8 mouse cellular contexts compared by ENCODE assay signal in the genomic region with DNA sequence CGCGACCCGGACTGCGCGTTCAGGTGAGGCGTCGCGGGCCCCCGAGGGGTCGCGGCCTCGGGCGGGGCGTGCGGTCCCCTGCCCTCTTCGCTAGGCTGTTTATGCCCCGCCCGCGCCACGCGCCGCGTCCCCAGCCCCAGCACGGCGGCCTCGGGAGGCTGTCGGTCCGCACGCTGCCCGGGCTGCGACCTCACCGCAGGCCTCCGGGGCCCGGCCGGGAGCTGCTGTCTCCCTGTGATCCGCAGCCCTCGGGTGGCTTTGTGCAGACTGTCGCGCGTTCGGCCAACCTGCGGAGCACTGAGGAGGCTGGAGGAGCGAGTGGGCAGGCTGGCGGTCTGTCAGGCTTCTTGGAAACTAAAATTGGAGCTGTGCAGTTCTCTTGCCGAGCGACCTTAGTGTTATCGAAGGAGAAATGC. TPM values are rescaled to one million over a fixed set of nuclear protein-coding genes. Genes with fewer than 3 reads are reported as not detected.
DNase-seq lines count a peak whose midpoint lies in the region; ATAC-seq and TF ChIP-seq lines count a peak whose summit lies in the region.

No protein-coding gene starts in this region.

- under 1% methylated on average over 44 of the region's 47 CpGs for WGBS in kidney, postnatal 0 days
- WGBS in liver, postnatal 0 days (ENCODE audit: insufficient replicate concordance), result under 1% methylated on average over 29 of the region's 47 CpGs
- under 1% methylated on average over 47 of the region's 47 CpGs for WGBS in neural tube, embryonic 12.5 days

- no peak for TF ChIP-seq POLR2A in CH12.LX (IDR thresholded peaks at IDR 0.05; ENCODE audit: low read depth, low read length)

- DNase-seq in CH12.LX (ENCODE audit: extremely low read depth), result peak; percentile 43
- peak; percentile 67 for DNase-seq in embryo, embryonic 9.5 days (ENCODE audit: extremely low spot score)
- peak; percentile 64 for DNase-seq in kidney, postnatal 0 days (ENCODE audit: low spot score)
- peak; percentile 74 for DNase-seq in liver, postnatal 0 days
- peak; percentile 53 for DNase-seq in urinary bladder, postnatal 14 days (ENCODE audit: low spot score)

- H3K27me3 ChIP-seq in CH12.LX (replicated peaks), result no peaks in the 10 kb centered on the region
- no peaks in the 10 kb centered on the region for H3K27me3 ChIP-seq in kidney, postnatal 0 days (ENCODE audit: insufficient read depth, low read length)
- H3K27me3 ChIP-seq in liver, postnatal 0 days (ENCODE audit: insufficient read depth, low read length), result no peaks in the 10 kb centered on the region
- H3K27me3 ChIP-seq in neural tube, embryonic 12.5 days (replicated peaks), result no peaks in the 10 kb centered on the region

- peaks cover 50% of the 10 kb centered on the region for H3K79me2 ChIP-seq in CH12.LX (replicated peaks; ENCODE audit: control insufficient read depth, extremely low read depth, insufficient read depth, poor library complexity, severe bottlenecking)

- peak overlapping the region; percentile 50 for H3K27ac ChIP-seq in CH12.LX (ENCODE audit: insufficient read depth, low read depth)
- peak overlapping the region; percentile 88 for H3K27ac ChIP-seq in kidney, postnatal 0 days
- H3K27ac ChIP-seq in liver, postnatal 0 days (ENCODE audit: low read depth), result peak overlapping the region; percentile 95
- no peak overlapping the region; the same call in 1 of the 2 replicates for H3K27ac ChIP-seq in neural tube, embryonic 12.5 days

- no peaks in the 10 kb centered on the region for H3K9me3 ChIP-seq in CH12.LX (replicated peaks; ENCODE audit: low read length)
- no peaks in the 10 kb centered on the region for H3K9me3 ChIP-seq in kidney, postnatal 0 days (replicated peaks; ENCODE audit: low read length)
- H3K9me3 ChIP-seq in liver, postnatal 0 days (ENCODE audit: low read length), result no peaks in the 10 kb centered on the region
- no peaks in the 10 kb centered on the region for H3K9me3 ChIP-seq in neural tube, embryonic 12.5 days

- peak; percentile 24 for ATAC-seq in activated CD4-positive, CD25-positive, alpha-beta regulatory T cell, adult 4 months
- ATAC-seq in granulocyte monocyte progenitor cell, adult 5-6 weeks (replicated peaks; ENCODE audit: poor library complexity, severe bottlenecking), result peak; percentile 30
- peak; percentile 80; the same call in 1 of the 2 replicates for ATAC-seq in kidney, postnatal 0 days (replicated peaks; ENCODE audit: low FRiP score, low read depth)
- ATAC-seq in liver, postnatal 0 days, result peak; percentile 80
- peak; percentile 85 for ATAC-seq in neural tube, embryonic 12.5 days (ENCODE audit: low FRiP score, low read depth)

- H3K4me3 ChIP-seq in CH12.LX (replicated peaks in 1 of 3; ENCODE audit: low read depth in 2 of 3, low read length in 2 of 3, poor library complexity in 1 of 3), result peak overlapping the region; percentile 57 to 96 (median 89)
- H3K4me3 ChIP-seq in kidney, postnatal 0 days (replicated peaks; ENCODE audit: low read depth, low read length), result peak overlapping the region; percentile 97
- peak overlapping the region; percentile 85 for H3K4me3 ChIP-seq in liver, postnatal 0 days (ENCODE audit: low read depth, low read length)
- H3K4me3 ChIP-seq in neural tube, embryonic 12.5 days, result peak overlapping the region; percentile 94

- in situ Hi-C loops in CH12.LX (cut with MboI; ENCODE audit: low pct_ligation_motif_present, low pct_unique_long_range_greater_than_20kb, low sequenced_read_pairs), result loop anchor here (5.0 to 10.0 kb wide), 2 partner anchors 89 to 134 kb away; a partner anchor contains a TSS

- no peak for TF ChIP-seq CTCF in CH12.LX (conservative IDR thresholded peaks at IDR 0.05 in 1 of 2, IDR thresholded peaks at IDR 0.05 in 1 of 2; ENCODE audit: low read depth in 2 of 2, low read length in 2 of 2)
- no peak for TF ChIP-seq CTCF in kidney, postnatal 0 days (IDR thresholded peaks at IDR 0.05; ENCODE audit: low read depth)
- TF ChIP-seq CTCF in liver, postnatal 0 days (IDR thresholded peaks at IDR 0.05; ENCODE audit: low read depth), result no peak

- no peak for TF ChIP-seq RAD21 in CH12.LX (IDR thresholded peaks at IDR 0.05; ENCODE audit: low read depth, low read length)

- dilution Hi-C loops in CH12.LX (cut with MboI; ENCODE audit: extremely low pct_ligation_motif_present, extremely low pct_unique_long_range_greater_than_20kb, low sequenced_read_pairs), result no loop called here

- H3K36me3 ChIP-seq in CH12.LX (replicated peaks in 1 of 2; ENCODE audit: control insufficient read depth in 1 of 2, insufficient read depth in 1 of 2, low read length in 1 of 2), result peaks cover 0 to 14% of the 10 kb centered on the region in 2 experiments
- H3K36me3 ChIP-seq in kidney, postnatal 0 days (ENCODE audit: insufficient read depth, low read length), result no peaks in the 10 kb centered on the region
- H3K36me3 ChIP-seq in liver, postnatal 0 days (replicated peaks; ENCODE audit: insufficient read depth, low read length), result no peaks in the 10 kb centered on the region
- H3K36me3 ChIP-seq in neural tube, embryonic 12.5 days, result no peaks in the 10 kb centered on the region

- peak overlapping the region; percentile 94 for H3K9ac ChIP-seq in CH12.LX (ENCODE audit: insufficient read depth, low read depth)
- H3K9ac ChIP-seq in kidney, postnatal 0 days (ENCODE audit: low read depth, low read length), result peak overlapping the region; percentile 94
- H3K9ac ChIP-seq in liver, postnatal 0 days (replicated peaks), result peak overlapping the region; percentile 95
- H3K9ac ChIP-seq in neural tube, embryonic 12.5 days, result peak overlapping the region; percentile 86

- no peak; the same call in 1 of the 2 replicates for TF ChIP-seq EP300 in CH12.LX (IDR thresholded peaks at IDR 0.05; ENCODE audit: low read length)
- no peak for TF ChIP-seq EP300 in liver, postnatal 0 days (IDR thresholded peaks at IDR 0.05; ENCODE audit: low read depth)

- peak overlapping the region; percentile 80; the same call in 1 of the 2 replicates for H3K4me2 ChIP-seq in CH12.LX (ENCODE audit: insufficient read depth, low read depth, poor library complexity, severe bottlenecking)
- H3K4me2 ChIP-seq in kidney, postnatal 0 days (ENCODE audit: low read length), result peak overlapping the region; percentile 74
- H3K4me2 ChIP-seq in liver, postnatal 0 days (ENCODE audit: low read depth, low read length), result peak overlapping the region; percentile 79
- H3K4me2 ChIP-seq in neural tube, embryonic 12.5 days (replicated peaks), result peak overlapping the region; percentile 71

- peaks cover 7 to 44% of the 10 kb centered on the region in 2 experiments for H3K4me1 ChIP-seq in CH12.LX (ENCODE audit: control insufficient read depth in 1 of 2, insufficient read depth in 2 of 2)
- H3K4me1 ChIP-seq in kidney, postnatal 0 days (replicated peaks; ENCODE audit: insufficient read depth, low read length), result peaks cover 5% of the 10 kb centered on the region; the same call in 1 of the 2 replicates
- peaks cover 9% of the 10 kb centered on the region; the same call in 1 of the 2 replicates for H3K4me1 ChIP-seq in liver, postnatal 0 days (ENCODE audit: insufficient read depth)
- peaks cover 18% of the 10 kb centered on the region for H3K4me1 ChIP-seq in neural tube, embryonic 12.5 days

TF ChIP-seq in CH12.LX, 34 proteins besides CTCF, POLR2A, EP300 and RAD21:
- TF ChIP-seq POLR2AphosphoS2 (IDR thresholded peaks at IDR 0.05; ENCODE audit: low read depth, low read length), result 0 out of 2 replicates have a peak, but pooled peaks have one; percentile 9
- no peak for TF ChIP-seq JUND (conservative IDR thresholded peaks at IDR 0.05; ENCODE audit: low read depth, low read length)
- no peak for TF ChIP-seq E2F4 (IDR thresholded peaks at IDR 0.05; ENCODE audit: insufficient replicate concordance, low read depth, low read length)
- no peak; the same call in 1 of the 2 replicates for TF ChIP-seq MEF2A (IDR thresholded peaks at IDR 0.05; ENCODE audit: borderline replicate concordance, low read depth, low read length)
- TF ChIP-seq NELFE (IDR thresholded peaks at IDR 0.05; ENCODE audit: low read depth, low read length), result no peak
- no peak for TF ChIP-seq ETS1 (conservative IDR thresholded peaks at IDR 0.05; ENCODE audit: low read depth, low read length)
- no peak for TF ChIP-seq JUN (IDR thresholded peaks at IDR 0.05; ENCODE audit: insufficient read depth, low read depth, low read length)
- TF ChIP-seq ELF1 (IDR thresholded peaks at IDR 0.05; ENCODE audit: low read depth, low read length), result no peak
- no peak for TF ChIP-seq PAX5 (IDR thresholded peaks at IDR 0.05; ENCODE audit: low read length)
- TF ChIP-seq GABPA (IDR thresholded peaks at IDR 0.05; ENCODE audit: insufficient replicate concordance, low read depth, low read length), result no peak
- TF ChIP-seq ZC3H11A (IDR thresholded peaks at IDR 0.05; ENCODE audit: low read depth, low read length), result no peak
- TF ChIP-seq KAT2A (IDR thresholded peaks at IDR 0.05; ENCODE audit: insufficient replicate concordance, low read length), result no peak
- peak; percentile 22; the same call in 1 of the 2 replicates for TF ChIP-seq SIN3A (IDR thresholded peaks at IDR 0.05; ENCODE audit: low read length)
- TF ChIP-seq CHD1 (IDR thresholded peaks at IDR 0.05; ENCODE audit: low read depth, low read length), result no peak
- no peak for TF ChIP-seq RCOR1 (conservative IDR thresholded peaks at IDR 0.05; ENCODE audit: low read depth, low read length)
- TF ChIP-seq UBTF (IDR thresholded peaks at IDR 0.05; ENCODE audit: low read depth, low read length), result peak; percentile 88; the same call in 1 of the 2 replicates

RNA-seq across cellular contexts. Expression of a gene that starts 0.4 kb away (rescaled TPM):
- total RNA-seq in CH12.LX (2012; rRNA removed), result 15.4 and 15.5 TPM in 2 replicates
- total RNA-seq in CH12.LX (2014; rRNA removed), result 24.5 and 29.5 TPM in 2 replicates
- 20.7 and 21.8 TPM in 2 replicates for polyA plus RNA-seq in CH12.LX (2012; ENCODE audit: insufficient read length, low read depth)
- polyA plus RNA-seq in activated CD4-positive, CD25-positive, alpha-beta regulatory T cell, adult 4 months (2017; shearing (Covaris generic)), result 10 to 100 TPM; 10.7 to 12.9 TPM
- total RNA-seq in granulocyte monocyte progenitor cell, adult 5-6 weeks (2014; fragmentation: Nextera tagmentation), result 16.9 and 28.6 TPM in 2 replicates
- total RNA-seq in granulocyte monocyte progenitor cell, adult 5-6 weeks (2017), result 28.8 and 32.2 TPM in 2 replicates
- polyA plus RNA-seq in kidney, postnatal 0 days (2015; fragmentation: Nextera tagmentation; extraction: Ambion mirVana), result 8.0 and 8.3 TPM in 2 replicates
- 5.0 and 5.2 TPM in 2 replicates for polyA plus RNA-seq in liver, postnatal 0 days (2015; fragmentation: Nextera tagmentation; extraction: Ambion mirVana)
- 11.0 and 11.6 TPM in 2 replicates for polyA plus RNA-seq in neural tube, embryonic 12.5 days (2016; fragmentation: Nextera tagmentation; extraction: Ambion mirVana)

Comparison
In these comparisons a context has a peak if more than half of its experiments do, and no peak if none do; other contexts are left out.
1. ATAC-seq: peak in every context shown above with its lines; median percentile 85 in neural tube, embryonic 12.5 days; 80 in kidney, postnatal 0 days; 80 in liver, postnatal 0 days; 30 in granulocyte monocyte progenitor cell, adult 5-6 weeks; 24 in activated CD4-positive, CD25-positive, alpha-beta regulatory T cell, adult 4 months.